Mouse (Mus musculus): Measurements from ENCODE around the gene Tnfaip8l1.

- TF ChIP-seq CTCF (IDR thresholded peaks at IDR 0.05; ENCODE audit: low read depth) (no peak), EP300 (IDR thresholded peaks at IDR 0.05; ENCODE audit: low read depth) (no peak)
These were observed 20.3 kb upstream of the Tnfaip8l1 start for GRCm38 (mm10) chr17:56141702-56142605.

Measured in heart, postnatal 0 days (tissue).